Mouse (Mus musculus) intestine, embryonic 14.5 days (tissue): ENCODE results near the gene Ctsz. TPM values are rescaled to one million over a fixed set of nuclear protein-coding genes. Genes with fewer than 3 reads are reported as not detected.

ENCODE experiments used
- ATAC-seq: fragments of 200-750 bp; cut with Nextera tagmentation; replicated peaks from 2 replicates; pipeline ENCODE4 v1.8.0; 2017; ENCODE audit warnings: low read depth, moderate number of reproducible peaks, moderate TSS enrichment, moderate library complexity; ENCODE audit not compliant: low FRiP score, low TSS enrichment
- DNase-seq: peaks from one replicate; pipeline ENCODE4 v3.0.0-alpha.2; 2018; ENCODE audit warnings: low spot score
- H3K27ac ChIP-seq: fragments of 300-500 bp; sonication (generic); 2 replicates; pipeline ENCODE4 v1.5.1; 2014; ENCODE audit warnings: low read depth, mild to moderate bottlenecking, control low read depth
- H3K27me3 ChIP-seq: fragments of 300-500 bp; sonication (generic); replicated peaks from 2 replicates; pipeline ENCODE4 v1.6.1; 2014; ENCODE audit warnings: low read length, control low read depth; ENCODE audit not compliant: control insufficient read depth, insufficient read depth
- H3K36me3 ChIP-seq: fragments of 300-500 bp; sonication (generic); 2 replicates; pipeline ENCODE4 v1.6.1; 2014; ENCODE audit warnings: low read length, control low read depth; ENCODE audit not compliant: control insufficient read depth, insufficient read depth
- H3K4me1 ChIP-seq: fragments of 300-500 bp; sonication (generic); replicated peaks from 2 replicates; pipeline ENCODE4 v1.6.1; 2014; ENCODE audit warnings: low read length, control low read depth, mixed read lengths; ENCODE audit not compliant: control insufficient read depth, insufficient read depth
- H3K4me2 ChIP-seq: fragments of 300-500 bp; sonication (generic); 2 replicates; pipeline ENCODE4 v1.6.1; 2014; ENCODE audit warnings: low read length
- H3K4me3 ChIP-seq: fragments of 300-500 bp; sonication (generic); 2 replicates; pipeline ENCODE4 v1.5.1; 2014; ENCODE audit warnings: low read depth, low read length, control low read depth, mixed read lengths
- H3K9ac ChIP-seq: fragments of 300-500 bp; sonication (generic); 2 replicates; pipeline ENCODE4 v1.6.1; 2014; ENCODE audit warnings: mild to moderate bottlenecking, low read length
- H3K9me3 ChIP-seq: fragments of 300-500 bp; sonication (generic); 2 replicates; pipeline ENCODE4 v1.6.1; 2016; ENCODE audit warnings: low read length, control low read depth; ENCODE audit not compliant: control insufficient read depth
- WGBS: fragments of 180-500 bp; shearing (Covaris S2); extraction: QIAGEN DNeasy Blood & Tissue Kit; methylation state at CpG from one replicate; pipeline ENCODE4 v1.1.7; 2014; 5-methylcytosine and 5-hydroxymethylcytosine counted together
- polyA plus RNA-seq: library from polyadenylated mRNA; unstranded; fragments of >200 nt; fragmentation: Nextera tagmentation; extraction: Ambion mirVana; gene quantifications from 2 replicates; pipeline ENCODE4 v1.2.1, GENCODE M21; 2014

Gene Ctsz
- 191 and 207 TPM in 2 replicates for polyA plus RNA-seq

GRCm38 (mm10) chr2:174438737-174439449 lies at the start of gene Ctsz:
Gene Ctsz (minus strand): TSS chr2:174439039.
- H3K27me3 ChIP-seq: no peaks in the 10 kb centered on the region
- WGBS: 2% methylated on average over 38 of the region's 38 CpGs
- H3K27ac ChIP-seq: peak within 1 kb of the TSS; percentile 10; the same call in 1 of the 2 replicates

GRCm38 (mm10) chr2:174487005-174487404 lies 48.2 kb upstream of the Ctsz start:
- WGBS: 65% methylated on average over 5 of the region's 5 CpGs
- no peak for ATAC-seq

More at GRCm38 (mm10) chr2:174438737-174439449, at the start of gene Ctsz:
- H3K4me2 ChIP-seq: peak within 1 kb of the TSS; percentile 82
- peak within 1 kb of the TSS; percentile 58 for H3K4me3 ChIP-seq
- H3K4me1 ChIP-seq: peaks cover 15% of the 10 kb centered on the region
- peaks cover 8% of the 10 kb centered on the region; the same call in 1 of the 2 replicates for H3K36me3 ChIP-seq
- peak within 1 kb of the TSS; percentile 38 for H3K9ac ChIP-seq
- peak; percentile 76 for ATAC-seq
- DNase-seq: peak; percentile 85
- H3K9me3 ChIP-seq: no peaks in the 10 kb centered on the region

GRCm38 (mm10) chr2:174478746-174479145 lies 39.9 kb upstream of the Ctsz start:
- H3K27ac ChIP-seq: no peak overlapping the region
- WGBS: 75% methylated on average over 5 of the region's 5 CpGs
- H3K4me2 ChIP-seq: no peak overlapping the region
- peaks cover under 1% of the 10 kb centered on the region; the same call in 1 of the 2 replicates for H3K4me1 ChIP-seq
- H3K27me3 ChIP-seq: no peaks in the 10 kb centered on the region
- no peak for ATAC-seq
- H3K9ac ChIP-seq: no peak overlapping the region
- no peaks in the 10 kb centered on the region for H3K9me3 ChIP-seq
- no peak for DNase-seq
- no peaks in the 10 kb centered on the region for H3K36me3 ChIP-seq
- H3K4me3 ChIP-seq: no peak overlapping the region

More at GRCm38 (mm10) chr2:174487005-174487404, 48.2 kb upstream of the Ctsz start:
- no peaks in the 10 kb centered on the region for H3K9me3 ChIP-seq
- no peaks in the 10 kb centered on the region for H3K4me1 ChIP-seq
- DNase-seq: no peak
- H3K36me3 ChIP-seq: no peaks in the 10 kb centered on the region
- no peak overlapping the region for H3K9ac ChIP-seq
- H3K27ac ChIP-seq: no peak overlapping the region
- no peak overlapping the region for H3K4me2 ChIP-seq
- no peak overlapping the region for H3K4me3 ChIP-seq
- H3K27me3 ChIP-seq: no peaks in the 10 kb centered on the region

- Histone ChIP-seq H3K9ac (no peak overlapping the region), H3K27me3 (no peaks in the 10 kb centered on the region), H3K36me3 (no peaks in the 10 kb centered on the region), H3K4me3 (no peak overlapping the region), H3K9me3 (no peaks in the 10 kb centered on the region), H3K4me1 (peaks cover 5% of the 10 kb centered on the region; the same call in 1 of the 2 replicates), H3K4me2 (no peak overlapping the region), H3K27ac (peak overlapping the region; percentile 79)
- ATAC-seq: peak; percentile 28; the same call in 1 of the 2 replicates
- WGBS: 71% methylated on average over 3 of the region's 3 CpGs
- peak; percentile 59 for DNase-seq
Observed at GRCm38 (mm10) chr2:174477543-174478319, 38.9 kb upstream of the Ctsz start.

GRCm38 (mm10) chr2:174473550-174473927 lies 34.7 kb upstream of the Ctsz start:
- peak overlapping the region; percentile 84 for H3K4me2 ChIP-seq
- peak overlapping the region; percentile 57; the same call in 1 of the 2 replicates for H3K27ac ChIP-seq
- H3K36me3 ChIP-seq: peaks cover 16% of the 10 kb centered on the region
- H3K9me3 ChIP-seq: no peaks in the 10 kb centered on the region
- ATAC-seq (no peak), DNase-seq (no peak)
- peaks cover 17% of the 10 kb centered on the region for H3K4me1 ChIP-seq
- WGBS: 73% methylated on average over 5 of the region's 5 CpGs
- H3K27me3 ChIP-seq: no peaks in the 10 kb centered on the region
- peak overlapping the region; percentile 79 for H3K4me3 ChIP-seq
- H3K9ac ChIP-seq: peak overlapping the region; percentile 79

GRCm38 (mm10) chr2:174472818-174473549 lies 34.1 kb upstream of the Ctsz start, which contains the start of gene Prelid3b:
Gene Prelid3b (minus strand): TSS chr2:174473081.
- under 1% methylated on average over 53 of the region's 53 CpGs for WGBS
- peak; percentile 97 for ATAC-seq
- DNase-seq: peak; percentile 96

GRCm38 (mm10) chr2:174472407-174472806 lies 33.6 kb upstream of the Ctsz start:
- DNase-seq (no peak), ATAC-seq (peak; percentile 36)
- Histone ChIP-seq H3K9me3 (no peaks in the 10 kb centered on the region), H3K4me1 (peaks cover 17% of the 10 kb centered on the region), H3K36me3 (peaks cover 24% of the 10 kb centered on the region), H3K9ac (peak overlapping the region; percentile 79), H3K4me3 (peak overlapping the region; percentile 79), H3K27me3 (no peaks in the 10 kb centered on the region), H3K4me2 (peak overlapping the region; percentile 84), H3K27ac (peak overlapping the region; percentile 73)
- WGBS: 6% methylated on average over 30 of the region's 30 CpGs

More at GRCm38 (mm10) chr2:174472818-174473549, 34.1 kb upstream of the Ctsz start, which contains the start of gene Prelid3b:
- H3K9me3 ChIP-seq: no peaks in the 10 kb centered on the region
- H3K36me3 ChIP-seq: peaks cover 22% of the 10 kb centered on the region
- H3K4me2 ChIP-seq: peak within 1 kb of the TSS; percentile 84
- peak within 1 kb of the TSS; percentile 79 for H3K4me3 ChIP-seq
- H3K27me3 ChIP-seq: no peaks in the 10 kb centered on the region
- H3K4me1 ChIP-seq: peaks cover 17% of the 10 kb centered on the region
- H3K27ac ChIP-seq: peak within 1 kb of the TSS; percentile 73
- peak within 1 kb of the TSS; percentile 79 for H3K9ac ChIP-seq
